Mouse (Mus musculus): Measurements from ENCODE around the gene Gucy2c. TPM values are rescaled to one million over a fixed set of nuclear protein-coding genes. Genes with fewer than 3 reads are reported as not detected.
"Not testable (repeated sequence)": the region's sequence is repeated elsewhere in the genome, so short reads cannot be mapped to it uniquely, and the experiment has no call there.

Gucy2c gene
- polyA plus RNA-seq, 1 experiment from 2014 or later = 0.07 TPM

GRCm38 (mm10) chr6:136801274-136801673, 19.7 kb upstream of the Gucy2c start:
- peaks cover 69% of the 10 kb centered on the region for H3K4me1 ChIP-seq
- no peaks in the 10 kb centered on the region for H3K9me3 ChIP-seq (replicated peaks)
- 0 out of 2 replicates have a peak overlapping the region, but pooled peaks have one; percentile 9 for H3K4me2 ChIP-seq
- no peak overlapping the region for H3K4me3 ChIP-seq
- WGBS (ENCODE audit: insufficient replicate concordance) = 65% methylated on average over 6 of the region's 6 CpGs
- no peaks in the 10 kb centered on the region for H3K27me3 ChIP-seq (replicated peaks)
- no peak for ATAC-seq
- peak overlapping the region; percentile 24; the same call in 1 of the 2 replicates for H3K27ac ChIP-seq
- H3K36me3 ChIP-seq = no peaks in the 10 kb centered on the region
- H3K9ac ChIP-seq = no peak overlapping the region

GRCm38 (mm10) chr6:136800710-136801109, 19.1 kb upstream of the Gucy2c start:
- H3K9me3 ChIP-seq (replicated peaks) = no peaks in the 10 kb centered on the region
- H3K4me2 ChIP-seq = no peak overlapping the region
- no peaks in the 10 kb centered on the region for H3K36me3 ChIP-seq
- H3K4me3 ChIP-seq = no peak overlapping the region
- peak overlapping the region; percentile 24; the same call in 1 of the 2 replicates for H3K27ac ChIP-seq
- 86% methylated on average over 8 of the region's 8 CpGs for WGBS (ENCODE audit: insufficient replicate concordance)
- no peak overlapping the region for H3K9ac ChIP-seq
- H3K4me1 ChIP-seq = peaks cover 68% of the 10 kb centered on the region
- ATAC-seq = no peak
- H3K27me3 ChIP-seq (replicated peaks) = peaks cover 2% of the 10 kb centered on the region; the same call in 1 of the 2 replicates

- peak; percentile 96 for ATAC-seq
- peak overlapping the region; percentile 54 for H3K4me3 ChIP-seq
- WGBS (ENCODE audit: insufficient replicate concordance) = 54% methylated on average over 3 of the region's 3 CpGs
Observed at GRCm38 (mm10) chr6:136797874-136798693, 16.5 kb upstream of the Gucy2c start.

GRCm38 (mm10) chr6:136795850-136796249, 14.3 kb upstream of the Gucy2c start:
- H3K36me3 ChIP-seq = no peaks in the 10 kb centered on the region
- 60% methylated on average over 6 of the region's 6 CpGs for WGBS (ENCODE audit: insufficient replicate concordance)
- H3K27ac ChIP-seq = no peak overlapping the region
- ATAC-seq = no peak
- peaks cover 31% of the 10 kb centered on the region for H3K27me3 ChIP-seq (replicated peaks)
- no peaks in the 10 kb centered on the region for H3K9me3 ChIP-seq (replicated peaks)
- H3K4me3 ChIP-seq = no peak overlapping the region
- H3K4me2 ChIP-seq = no peak overlapping the region
- H3K4me1 ChIP-seq = peaks cover 65% of the 10 kb centered on the region
- H3K9ac ChIP-seq = no peak overlapping the region

More at GRCm38 (mm10) chr6:136797874-136798693, 16.5 kb upstream of the Gucy2c start:
- Histone ChIP-seq H3K27me3 (replicated peaks) (peaks cover 15% of the 10 kb centered on the region), H3K9ac (peak overlapping the region; percentile 71), H3K4me2 (peak overlapping the region; percentile 63), H3K4me1 (peaks cover 77% of the 10 kb centered on the region), H3K27ac (peak overlapping the region; percentile 94)
- H3K9me3 ChIP-seq (replicated peaks); H3K36me3 ChIP-seq: not testable (repeated sequence)

GRCm38 (mm10) chr6:136795110-136795509, 13.5 kb upstream of the Gucy2c start:
- H3K27me3 ChIP-seq (replicated peaks) = peaks cover 31% of the 10 kb centered on the region
- H3K9me3 ChIP-seq (replicated peaks) = no peaks in the 10 kb centered on the region
- peaks cover 59% of the 10 kb centered on the region for H3K4me1 ChIP-seq
- H3K9ac ChIP-seq = no peak overlapping the region
- no peak overlapping the region for H3K4me2 ChIP-seq
- no peak overlapping the region for H3K27ac ChIP-seq
- ATAC-seq = peak; percentile 26; the same call in 1 of the 2 replicates
- H3K36me3 ChIP-seq = no peaks in the 10 kb centered on the region
- no peak overlapping the region for H3K4me3 ChIP-seq
- WGBS (ENCODE audit: insufficient replicate concordance) = 25% methylated on average over 1 of the region's 1 CpGs

GRCm38 (mm10) chr6:136793831-136794525, 12.4 kb upstream of the Gucy2c start:
- H3K9ac ChIP-seq = peak overlapping the region; percentile 66
- H3K27ac ChIP-seq = no peak overlapping the region
- H3K36me3 ChIP-seq = no peaks in the 10 kb centered on the region
- peak overlapping the region; percentile 74 for H3K4me2 ChIP-seq
- H3K4me1 ChIP-seq = peaks cover 52% of the 10 kb centered on the region
- 3% methylated on average over 21 of the region's 24 CpGs for WGBS (ENCODE audit: insufficient replicate concordance)
- no peaks in the 10 kb centered on the region for H3K9me3 ChIP-seq (replicated peaks)
- no peak for ATAC-seq
- peak overlapping the region; percentile 49 for H3K4me3 ChIP-seq
- H3K27me3 ChIP-seq (replicated peaks) = peaks cover 31% of the 10 kb centered on the region

- no peak for ATAC-seq
- Histone ChIP-seq H3K27ac (no peak overlapping the region), H3K36me3 (no peaks in the 10 kb centered on the region), H3K4me2 (peak overlapping the region; percentile 74), H3K27me3 (replicated peaks) (peaks cover 31% of the 10 kb centered on the region), H3K4me1 (peaks cover 44% of the 10 kb centered on the region), H3K9ac (peak overlapping the region; percentile 66), H3K9me3 (replicated peaks) (no peaks in the 10 kb centered on the region), H3K4me3 (peak overlapping the region; percentile 49)
- 23% methylated on average over 16 of the region's 16 CpGs for WGBS (ENCODE audit: insufficient replicate concordance)
Observed at GRCm38 (mm10) chr6:136792884-136793758, 11.6 kb upstream of the Gucy2c start.

GRCm38 (mm10) chr6:136789391-136789971, 7.9 kb upstream of the Gucy2c start:
- Histone ChIP-seq H3K27me3 (replicated peaks) (peaks cover 27% of the 10 kb centered on the region), H3K4me3 (no peak overlapping the region), H3K4me2 (no peak overlapping the region), H3K9me3 (replicated peaks) (no peaks in the 10 kb centered on the region), H3K27ac (no peak overlapping the region), H3K4me1 (peaks cover 17% of the 10 kb centered on the region), H3K9ac (no peak overlapping the region), H3K36me3 (no peaks in the 10 kb centered on the region)
- WGBS (ENCODE audit: insufficient replicate concordance) = 48% methylated on average over 5 of the region's 5 CpGs
- no peak for ATAC-seq

GRCm38 (mm10) chr6:136782761-136783160, 1.2 kb upstream of the Gucy2c start:
- Histone ChIP-seq H3K27ac (no peak overlapping the region), H3K4me1 (no peaks in the 10 kb centered on the region), H3K9me3 (replicated peaks) (no peaks in the 10 kb centered on the region), H3K4me2 (no peak overlapping the region), H3K4me3 (no peak overlapping the region), H3K27me3 (replicated peaks) (peaks cover 7% of the 10 kb centered on the region; the same call in 1 of the 2 replicates), H3K36me3 (no peaks in the 10 kb centered on the region), H3K9ac (no peak overlapping the region)
- 72% methylated on average over 9 of the region's 9 CpGs for WGBS (ENCODE audit: insufficient replicate concordance)
- no peak for ATAC-seq

- Histone ChIP-seq H3K4me1 (no peaks in the 10 kb centered on the region), H3K9me3 (replicated peaks) (no peaks in the 10 kb centered on the region), H3K27ac (no peak overlapping the region), H3K4me3 (no peak overlapping the region), H3K9ac (no peak overlapping the region), H3K36me3 (no peaks in the 10 kb centered on the region), H3K27me3 (replicated peaks) (peaks cover 7% of the 10 kb centered on the region; the same call in 1 of the 2 replicates), H3K4me2 (no peak overlapping the region)
- 77% methylated on average over 12 of the region's 12 CpGs for WGBS (ENCODE audit: insufficient replicate concordance)
- ATAC-seq = no peak
Observed at GRCm38 (mm10) chr6:136782146-136782545, 581 bp upstream of the Gucy2c start.

GRCm38 (mm10) chr6:136776392-136776791, 5.2 kb downstream of the Gucy2c start:
- ATAC-seq = no peak
- Histone ChIP-seq H3K27ac (no peak overlapping the region), H3K4me3 (no peak overlapping the region), H3K9ac (no peak overlapping the region), H3K9me3 (replicated peaks) (no peaks in the 10 kb centered on the region), H3K36me3 (no peaks in the 10 kb centered on the region), H3K4me2 (no peak overlapping the region), H3K27me3 (replicated peaks) (peaks cover under 1% of the 10 kb centered on the region; the same call in 1 of the 2 replicates), H3K4me1 (no peaks in the 10 kb centered on the region)
- WGBS (ENCODE audit: insufficient replicate concordance) = 48% methylated on average over 1 of the region's 1 CpGs
